Mouse (Mus musculus) CH12.LX (cell line): ENCODE measurements around the gene Mis18bp1. TPM values are rescaled to one million over a fixed set of nuclear protein-coding genes. Genes with fewer than 3 reads are reported as not detected.
"Not testable (repeated sequence)": the region's sequence is repeated elsewhere in the genome, so short reads cannot be mapped to it uniquely, and the experiment has no call there.

Experiments
- DNase-seq: peaks from one replicate; pipeline ENCODE4 v3.0.0-alpha.2; 2013; ENCODE audit errors: extremely low read depth
- H3K27ac ChIP-seq: 2 replicates; pipeline ENCODE4 v1.5.1; 2012; ENCODE audit warnings: low read depth, mild to moderate bottlenecking, control low read depth, moderate library complexity; ENCODE audit not compliant: insufficient read depth
- H3K27me3 ChIP-seq: replicated peaks from 2 replicates; pipeline ENCODE3; 2012; ENCODE audit warnings: inconsistent platforms
- H3K36me3 ChIP-seq, 2 experiments: replicated peaks in 1 of 2; 2 replicates each; pipeline versions ENCODE3 to v1.6.1; 2012; ENCODE audit warnings: inconsistent platforms in 1 of 2, low read length in 1 of 2, mild to moderate bottlenecking in 1 of 2, mixed read lengths in 1 of 2, moderate library complexity in 1 of 2; ENCODE audit not compliant: control insufficient read depth in 1 of 2, insufficient read depth in 1 of 2
- H3K4me1 ChIP-seq, 2 experiments: 2 replicates each; pipeline ENCODE4 v1.6.1; 2012; ENCODE audit warnings: inconsistent platforms in 1 of 2, moderate library complexity in 1 of 2; ENCODE audit not compliant: insufficient read depth in 2 of 2, control insufficient read depth in 1 of 2
- H3K4me2 ChIP-seq: 2 replicates; pipeline ENCODE4 v1.6.1; 2012; ENCODE audit warnings: low read depth, mild to moderate bottlenecking, control low read depth; ENCODE audit not compliant: poor library complexity, insufficient read depth, severe bottlenecking
- H3K4me3 ChIP-seq, 3 experiments: fragments of 150-350 bp in 1 of 3; sonication (generic) in 1 of 3; replicated peaks in 1 of 3; 2 replicates each; pipeline versions ENCODE3 to v1.5.1; 2011 to 2012; ENCODE audit warnings: low read depth in 2 of 3, low read length in 2 of 3, mild to moderate bottlenecking in 2 of 3, moderate library complexity in 2 of 3, control low read depth in 1 of 3, improper control_type of control experiment in 1 of 3, inconsistent platforms in 1 of 3, mixed read lengths in 1 of 3; ENCODE audit not compliant: poor library complexity in 1 of 3
- H3K79me2 ChIP-seq: replicated peaks from 2 replicates; pipeline ENCODE4 v1.6.1; 2012; ENCODE audit warnings: mild to moderate bottlenecking, moderate library complexity; ENCODE audit not compliant: control insufficient read depth, poor library complexity, insufficient read depth, severe bottlenecking; ENCODE audit errors: extremely low read depth
- H3K9ac ChIP-seq: 2 replicates; pipeline ENCODE4 v1.6.1; 2012; ENCODE audit warnings: low read depth, mild to moderate bottlenecking, control low read depth, moderate library complexity; ENCODE audit not compliant: insufficient read depth
- H3K9me3 ChIP-seq: replicated peaks from 2 replicates; pipeline ENCODE3; 2012; ENCODE audit warnings: low read length, inconsistent platforms, mixed read lengths
- ELF1 ChIP-seq: IDR thresholded peaks from 2 replicates; pipeline ENCODE4 v1.6.1; 2014; ENCODE audit warnings: low read depth, mild to moderate bottlenecking, inconsistent platforms, low read length, improper control_type of control experiment
- EP300 ChIP-seq: IDR thresholded peaks from 2 replicates; pipeline ENCODE4 v1.6.1; 2011; ENCODE audit warnings: low read length, improper control_type of control experiment
- ETS1 ChIP-seq: conservative IDR thresholded peaks from 2 replicates; pipeline ENCODE4 v1.6.1; 2012; ENCODE audit warnings: low read depth, mild to moderate bottlenecking, inconsistent platforms, low read length, improper control_type of control experiment, moderate library complexity
- HCFC1 ChIP-seq: IDR thresholded peaks from 2 replicates; pipeline ENCODE4 v1.6.1; 2012; ENCODE audit warnings: low read depth, mild to moderate bottlenecking, inconsistent platforms, low read length, improper control_type of control experiment
- JUN ChIP-seq: IDR thresholded peaks from 2 replicates; pipeline ENCODE4 v1.6.1; 2011; ENCODE audit warnings: low read depth, mild to moderate bottlenecking, low read length, improper control_type of control experiment, moderate library complexity; ENCODE audit not compliant: insufficient read depth
- KAT2A ChIP-seq: IDR thresholded peaks from 2 replicates; pipeline ENCODE4 v1.6.1; 2012; ENCODE audit warnings: low read length, improper control_type of control experiment, inconsistent platforms; ENCODE audit not compliant: insufficient replicate concordance
- MAFK ChIP-seq: IDR thresholded peaks from 2 replicates; pipeline ENCODE4 v1.6.1; 2011; ENCODE audit warnings: low read length, improper control_type of control experiment; ENCODE audit not compliant: insufficient replicate concordance
- MAZ ChIP-seq: IDR thresholded peaks from 2 replicates; pipeline ENCODE4 v1.6.1; 2012; ENCODE audit warnings: low read depth, mild to moderate bottlenecking, inconsistent platforms, low read length, improper control_type of control experiment, moderate library complexity
- MEF2A ChIP-seq: IDR thresholded peaks from 2 replicates; pipeline ENCODE4 v1.6.1; 2014; ENCODE audit warnings: low read depth, mild to moderate bottlenecking, inconsistent platforms, low read length, improper control_type of control experiment, borderline replicate concordance
- MXI1 ChIP-seq: IDR thresholded peaks from 2 replicates; pipeline ENCODE4 v1.6.1; 2011; ENCODE audit warnings: mild to moderate bottlenecking, low read depth, low read length, improper control_type of control experiment
- NRF1 ChIP-seq: IDR thresholded peaks from 2 replicates; pipeline ENCODE4 v1.6.1; 2014; ENCODE audit warnings: low read depth, mild to moderate bottlenecking, inconsistent platforms, low read length, improper control_type of control experiment, moderate library complexity
- POLR2A ChIP-seq: IDR thresholded peaks from 2 replicates; pipeline ENCODE4 v1.6.1; 2011; ENCODE audit warnings: low read depth, mild to moderate bottlenecking, improper control_type of control experiment, low read length
- POLR2AphosphoS2 ChIP-seq: IDR thresholded peaks from 2 replicates; pipeline ENCODE4 v1.6.1; 2011; ENCODE audit warnings: low read depth, low read length, improper control_type of control experiment
- RAD21 ChIP-seq: IDR thresholded peaks from 2 replicates; pipeline ENCODE4 v1.6.1; 2011; ENCODE audit warnings: low read depth, mild to moderate bottlenecking, low read length, improper control_type of control experiment, moderate library complexity
- SMC3 ChIP-seq: IDR thresholded peaks from 2 replicates; pipeline ENCODE4 v1.6.1; 2011; ENCODE audit warnings: low read depth, low read length, improper control_type of control experiment
- TBP ChIP-seq: conservative IDR thresholded peaks from 2 replicates; pipeline ENCODE4 v1.6.1; 2011; ENCODE audit warnings: low read depth, low read length, improper control_type of control experiment
- UBTF ChIP-seq: IDR thresholded peaks from 2 replicates; pipeline ENCODE4 v1.6.1; 2012; ENCODE audit warnings: low read depth, mild to moderate bottlenecking, inconsistent platforms, low read length, improper control_type of control experiment, moderate library complexity
- USF1 ChIP-seq: IDR thresholded peaks from 2 replicates; pipeline ENCODE4 v1.6.1; 2014; ENCODE audit warnings: low read depth, mild to moderate bottlenecking, inconsistent platforms, low read length, improper control_type of control experiment
- ZMIZ1 ChIP-seq: IDR thresholded peaks from 2 replicates; pipeline ENCODE4 v1.6.1; 2012; ENCODE audit warnings: low read depth, mild to moderate bottlenecking, inconsistent platforms, low read length, improper control_type of control experiment
- dilution Hi-C: fragments of 300-500 bp; cut with MboI; formaldehyde crosslinking; loops from 2 replicates; pipeline ENCODE4 v1.14.3; 2020; ENCODE audit warnings: low sequenced_read_pairs; ENCODE audit not compliant: extremely low pct_unique_long_range_greater_than_20kb, extremely low pct_ligation_motif_present
- in situ Hi-C: fragments of 300-500 bp; cut with MboI; formaldehyde crosslinking; loops from 3 replicates; pipeline ENCODE4 v1.14.3; 2019; ENCODE audit warnings: low sequenced_read_pairs, low pct_ligation_motif_present, low pct_unique_long_range_greater_than_20kb, mixed read lengths
- polyA plus RNA-seq: library from polyadenylated mRNA; unstranded; fragments of >175 nt; gene quantifications from 2 replicates; pipeline ENCODE4 v1.2.1, GENCODE M21; 2012; ENCODE audit warnings: low read depth; ENCODE audit not compliant: insufficient read length
- total RNA-seq, 2 experiments: library from RNA; depleted of rRNA; stranded (reverse); fragments of 300-350 nt in 1 of 2; fragments of >200 nt in 1 of 2; gene quantifications; 2 replicates each; pipeline ENCODE4 v1.2.3; 2012 to 2014

The Mis18bp1 gene
- total and polyA plus RNA-seq, 3 experiments = 12.0 to 34.2 (median 27.5) TPM

- DNase-seq = no peak
- Histone ChIP-seq H3K27me3 (no peaks in the 10 kb centered on the region), H3K79me2 (no peaks in the 10 kb centered on the region), H3K9me3 (no peaks in the 10 kb centered on the region)
- TF ChIP-seq HCFC1 = no peak
- TF ChIP-seq TBP = no peak
- TF ChIP-seq RAD21 = no peak
- TF ChIP-seq MXI1 = no peak
- no peak for TF ChIP-seq ETS1
- no peak for TF ChIP-seq MEF2A
- TF ChIP-seq MAZ = no peak
- no peak for TF ChIP-seq POLR2AphosphoS2
- TF ChIP-seq UBTF = no peak
- TF ChIP-seq, all 38 proteins: peak for 0
- H3K36me3 ChIP-seq = peaks cover 40 to 79% of the 10 kb centered on the region in 2 experiments
- in situ Hi-C loops (no loop called here), dilution Hi-C loops (no loop called here)
- no peaks in the 10 kb centered on the region for H3K4me1 ChIP-seq
- H3K27ac ChIP-seq = no peak overlapping the region
- no peak overlapping the region for H3K4me2 ChIP-seq
- H3K4me3 ChIP-seq = no peak overlapping the region
- no peak overlapping the region for H3K9ac ChIP-seq
Measured at GRCm38 (mm10) chr12:65118968-65119367, 53.4 kb downstream of the Mis18bp1 start.

- H3K4me2 ChIP-seq, H3K79me2 ChIP-seq, H3K4me3 ChIP-seq, H3K27me3 ChIP-seq, H3K4me1 ChIP-seq, H3K27ac ChIP-seq, H3K9ac ChIP-seq, dilution Hi-C loops, DNase-seq, H3K9me3 ChIP-seq, in situ Hi-C loops: not testable (repeated sequence)
- peaks cover 25 to 72% of the 10 kb centered on the region in 2 experiments for H3K36me3 ChIP-seq
Measured at GRCm38 (mm10) chr12:65114978-65115377, 57.4 kb downstream of the Mis18bp1 start.

- Histone ChIP-seq H3K4me2 (no peak overlapping the region), H3K4me1 (no peaks in the 10 kb centered on the region), H3K4me3 (no peak overlapping the region), H3K27me3 (no peaks in the 10 kb centered on the region), H3K79me2 (peaks cover 4% of the 10 kb centered on the region; the same call in 1 of the 2 replicates), H3K9ac (no peak overlapping the region), H3K9me3 (no peaks in the 10 kb centered on the region), H3K27ac (no peak overlapping the region), H3K36me3 (peaks cover 28 to 75% of the 10 kb centered on the region in 2 experiments)
- TF ChIP-seq ELF1 (no peak), USF1 (no peak), POLR2A (no peak), ZMIZ1 (no peak), ETS1 (no peak), TBP (no peak), SMC3 (no peak), EP300 (no peak), UBTF (no peak), JUN (no peak), MAZ (no peak), MXI1 (no peak), HCFC1 (no peak), NRF1 (no peak), KAT2A (no peak), RAD21 (no peak), MAFK (no peak)
- no peak for DNase-seq
- dilution Hi-C loops (no loop called here), in situ Hi-C loops (no loop called here)
Measured at GRCm38 (mm10) chr12:65113925-65114324, 58.5 kb downstream of the Mis18bp1 start.
